In the genomic region with DNA sequence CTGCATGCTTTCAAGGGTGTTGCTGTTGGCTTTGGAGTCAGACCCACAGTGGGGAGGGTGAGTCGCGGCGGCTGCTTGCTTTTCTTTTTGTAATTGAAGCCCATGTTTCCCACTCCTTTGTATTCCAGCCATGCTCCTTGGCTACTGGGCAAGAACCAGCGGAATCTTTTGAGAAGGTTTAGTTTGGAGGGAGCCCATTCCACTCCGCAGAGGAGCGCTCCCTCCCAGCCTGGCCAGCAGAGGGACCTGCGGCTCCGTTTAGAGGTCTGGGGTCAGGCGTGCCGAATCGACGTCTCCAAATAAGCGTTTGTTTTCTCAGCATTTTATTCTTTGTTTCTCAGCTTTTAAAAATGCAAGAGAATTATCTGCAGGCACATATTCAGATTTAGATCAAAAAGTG, we compare ENCODE assay signal across 8 mouse cellular contexts.
A peak's percentile ranks its signal among the peaks of the same experiment; 100 is the strongest.
DNase-seq lines count a peak whose midpoint lies in the region; ATAC-seq and TF ChIP-seq lines count a peak whose summit lies in the region.

No protein-coding gene starts in this region.

- H3K36me3 ChIP-seq in E14TG2a.4 (ENCODE audit: insufficient read depth, low read length): no peaks in the 10 kb centered on the region
- no peaks in the 10 kb centered on the region for H3K36me3 ChIP-seq in forebrain, embryonic 10.5 days (replicated peaks)
- H3K36me3 ChIP-seq in hindbrain, embryonic 10.5 days: no peaks in the 10 kb centered on the region
- H3K36me3 ChIP-seq in lung, postnatal 0 days (ENCODE audit: insufficient read depth, low read length): no peaks in the 10 kb centered on the region

- H3K27ac ChIP-seq in forebrain, embryonic 10.5 days: no peak overlapping the region
- no peak overlapping the region for H3K27ac ChIP-seq in hindbrain, embryonic 10.5 days
- H3K27ac ChIP-seq in lung, postnatal 0 days (ENCODE audit: low read length): no peak overlapping the region

- TF ChIP-seq CTCF in E14TG2a.4 (conservative IDR thresholded peaks at IDR 0.05; ENCODE audit: low read length): peak; percentile 37
- TF ChIP-seq CTCF in lung, postnatal 0 days (IDR thresholded peaks at IDR 0.05): peak; percentile 86

- WGBS in forebrain, embryonic 10.5 days: 6% methylated on average over 13 of the region's 13 CpGs
- 4% methylated on average over 13 of the region's 13 CpGs for WGBS in hindbrain, embryonic 10.5 days
- WGBS in lung, postnatal 0 days: 6% methylated on average over 13 of the region's 13 CpGs

- H3K4me1 ChIP-seq in E14TG2a.4 (replicated peaks; ENCODE audit: low read depth, low read length): peaks cover 59% of the 10 kb centered on the region
- 0 out of 2 replicates have a peak, but pooled peaks cover 20% of the 10 kb centered on the region for H3K4me1 ChIP-seq in forebrain, embryonic 10.5 days
- H3K4me1 ChIP-seq in hindbrain, embryonic 10.5 days (replicated peaks): peaks cover 9% of the 10 kb centered on the region; the same call in 1 of the 2 replicates
- H3K4me1 ChIP-seq in lung, postnatal 0 days (ENCODE audit: insufficient read depth, low read depth, low read length): no peaks in the 10 kb centered on the region

- TF ChIP-seq EP300 in lung, postnatal 0 days (IDR thresholded peaks at IDR 0.05): no peak

- peaks cover 8% of the 10 kb centered on the region for H3K9me3 ChIP-seq in E14TG2a.4 (ENCODE audit: low read length)
- no peaks in the 10 kb centered on the region for H3K9me3 ChIP-seq in forebrain, embryonic 10.5 days
- H3K9me3 ChIP-seq in hindbrain, embryonic 10.5 days: no peaks in the 10 kb centered on the region
- no peaks in the 10 kb centered on the region for H3K9me3 ChIP-seq in lung, postnatal 0 days (ENCODE audit: low read length)

- DNase-seq in adrenal gland, postnatal 36 days: peak; percentile 32 to 56
- DNase-seq in forebrain, embryonic 10.5 days (ENCODE audit: extremely low spot score, low spot score): peak; percentile 57
- DNase-seq in hindbrain, embryonic 10.5 days (ENCODE audit: low spot score): peak; percentile 69
- DNase-seq in left cerebral cortex, adult 11 months (ENCODE audit: low spot score): peak; percentile 13
- DNase-seq in lung, postnatal 0 days (ENCODE audit: low spot score): peak; percentile 73
- DNase-seq in right cerebral cortex, postnatal 14 days: peak; percentile 44
- DNase-seq in thymus, postnatal 10 days (ENCODE audit: low spot score in 2 of 2): no peak

- peak; percentile 75 for ATAC-seq in lung, postnatal 0 days

- H3K4me2 ChIP-seq in lung, postnatal 0 days (replicated peaks; ENCODE audit: low read depth, low read length): peak overlapping the region; percentile 58

- H3K4me3 ChIP-seq in E14TG2a.4 (replicated peaks; ENCODE audit: low read length): peak overlapping the region; percentile 41
- peak overlapping the region; percentile 33 for H3K4me3 ChIP-seq in forebrain, embryonic 10.5 days
- H3K4me3 ChIP-seq in hindbrain, embryonic 10.5 days: peak overlapping the region; percentile 44
- H3K4me3 ChIP-seq in lung, postnatal 0 days (ENCODE audit: low read depth, low read length): peak overlapping the region; percentile 24

- H3K9ac ChIP-seq in lung, postnatal 0 days (replicated peaks; ENCODE audit: low read depth): no peak overlapping the region

- H3K27me3 ChIP-seq in E14TG2a.4 (ENCODE audit: insufficient read depth, low read length): no peaks in the 10 kb centered on the region
- H3K27me3 ChIP-seq in forebrain, embryonic 10.5 days (ENCODE audit: poor library complexity, severe bottlenecking): peaks cover 61% of the 10 kb centered on the region
- H3K27me3 ChIP-seq in hindbrain, embryonic 10.5 days (ENCODE audit: insufficient read depth, poor library complexity, severe bottlenecking): peaks cover 25% of the 10 kb centered on the region
- H3K27me3 ChIP-seq in lung, postnatal 0 days (replicated peaks; ENCODE audit: insufficient read depth, low read length): no peaks in the 10 kb centered on the region

Comparison
In these comparisons a context has a peak if more than half of its experiments do, and no peak if none do; other contexts are left out.
1. DNase-seq: peak in adrenal gland, postnatal 36 days (2 of 2), forebrain, embryonic 10.5 days (single experiment), hindbrain, embryonic 10.5 days (single experiment), left cerebral cortex, adult 11 months (single experiment), lung, postnatal 0 days (single experiment) and right cerebral cortex, postnatal 14 days (single experiment); none in thymus, postnatal 10 days (0 of 2).
2. Peak in every context shown above with its lines, with median percentiles within 50 percentile points of each other: H3K4me3 ChIP-seq.